Mouse (Mus musculus) erythroblast, embryonic 14.5 days (primary cell): ENCODE results near the gene A930033H14Rik.

Experiments
- GATA1 ChIP-seq: IDR thresholded peaks from 2 replicates; pipeline ENCODE4 v1.6.1; 2012; ENCODE audit warnings: low read length, inconsistent platforms, mixed read lengths
- TAL1 ChIP-seq: IDR thresholded peaks from 3 replicates; pipeline ENCODE4 v1.6.1; 2012; ENCODE audit warnings: low read length, inconsistent platforms, mixed read lengths

GRCm38 (mm10) chr10:69224276-69224675 lies 11.4 kb upstream of the A930033H14Rik start:
- no peak for TF ChIP-seq GATA1
- no peak for TF ChIP-seq TAL1
